Mouse (Mus musculus) Muller cell, postnatal 12 days (primary cell): ENCODE results near the gene Aoah.

ENCODE experiments used
- DNase-seq: peaks from one replicate; pipeline ENCODE4 v3.0.0-alpha.2; 2015; ENCODE audit errors: inconsistent ontology term

Gene Aoah

DNA sequence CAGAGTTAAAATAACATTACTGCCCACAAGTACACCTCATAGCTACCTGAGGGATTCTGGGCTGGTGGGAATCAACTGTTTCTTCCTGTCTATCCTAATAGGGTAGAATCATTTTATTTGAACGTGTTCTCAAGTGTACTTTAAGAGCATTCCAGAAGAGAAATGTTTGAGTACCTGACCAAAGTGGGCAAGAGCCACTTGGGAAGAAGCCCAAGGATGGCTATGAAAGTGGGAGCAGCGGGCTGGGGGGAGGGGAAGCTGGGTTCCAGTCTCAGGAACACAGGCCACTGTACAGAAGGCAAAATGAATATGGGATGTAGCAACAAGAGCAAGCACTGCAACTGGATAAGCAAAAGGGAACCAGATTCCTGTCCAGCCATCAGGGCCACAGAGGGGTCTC, 111.3 kb downstream of the Aoah start:
- DNase-seq, result no peak

DNA sequence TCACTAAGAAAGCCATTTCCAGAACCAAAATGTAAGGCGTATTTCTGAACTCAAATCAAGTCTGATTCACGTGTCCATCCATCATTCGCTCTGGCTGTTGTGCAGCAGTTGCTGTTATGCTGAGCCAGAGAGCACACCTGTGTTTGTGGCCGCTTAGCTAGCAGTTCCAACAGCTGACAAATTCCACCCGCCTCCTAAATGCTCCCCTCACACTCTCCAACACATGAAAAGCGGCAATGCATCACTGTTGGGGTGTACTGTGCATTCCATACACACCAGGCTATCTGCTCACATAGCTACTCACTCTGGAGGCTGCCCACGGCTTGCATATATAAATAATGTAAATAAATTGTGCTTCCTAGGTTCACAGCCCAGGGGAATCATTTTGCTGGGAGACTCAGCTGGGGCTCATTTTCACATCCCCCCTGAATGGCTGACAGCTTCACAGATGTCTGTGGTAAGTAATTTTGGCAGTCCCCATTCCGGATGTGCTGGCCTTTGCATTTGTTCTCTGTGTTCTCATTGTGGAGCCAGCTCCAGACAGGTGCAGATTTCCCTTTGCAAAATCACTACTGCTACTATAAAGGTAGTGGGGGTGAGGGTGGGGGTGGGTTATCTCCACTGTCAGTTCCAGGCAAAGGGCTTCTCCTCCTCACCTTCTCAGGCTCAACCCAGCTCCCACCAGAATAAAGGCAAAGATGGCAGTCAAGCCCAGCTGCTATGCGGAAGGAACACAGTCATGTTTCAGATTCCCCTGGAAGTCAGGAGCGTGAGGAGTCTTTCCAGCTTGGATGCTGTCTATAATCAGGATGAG, 123.0 kb downstream of the Aoah start:
- DNase-seq, result no peak

GRCm38 (mm10) chr13:20920401-20920800, 126.5 kb downstream of the Aoah start:
- no peak for DNase-seq

- DNase-seq, result no peak
Observed at GRCm38 (mm10) chr13:20936016-20936415, 142.1 kb downstream of the Aoah start.

DNA sequence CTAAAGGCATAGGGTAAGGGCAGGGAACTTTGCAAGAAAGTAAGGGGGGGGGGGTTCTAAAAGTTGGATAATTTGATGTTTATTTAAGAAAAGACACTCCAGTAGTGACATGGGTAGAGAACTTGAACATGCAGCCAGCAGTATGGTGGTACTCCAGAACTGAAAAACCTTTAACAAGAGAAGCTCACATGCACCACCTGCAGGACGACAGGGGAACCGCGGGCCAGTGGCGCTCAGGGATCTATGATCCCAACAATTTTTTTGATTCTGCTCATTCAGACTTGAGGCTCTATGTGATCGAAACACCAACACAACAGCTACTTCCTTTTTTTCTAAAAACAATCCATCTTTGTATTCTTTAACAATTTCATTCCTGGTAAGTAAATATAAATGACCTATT, 143.5 kb downstream of the Aoah start:
- peak; percentile 38 for DNase-seq

- DNase-seq, result no peak
Observed at GRCm38 (mm10) chr13:20939099-20939498, 145.2 kb downstream of the Aoah start.

GRCm38 (mm10) chr13:20940389-20940788, 146.5 kb downstream of the Aoah start:
- peak; percentile 6 for DNase-seq

- DNase-seq, result no peak
Observed at GRCm38 (mm10) chr13:20941707-20942106, 147.8 kb downstream of the Aoah start.

DNA sequence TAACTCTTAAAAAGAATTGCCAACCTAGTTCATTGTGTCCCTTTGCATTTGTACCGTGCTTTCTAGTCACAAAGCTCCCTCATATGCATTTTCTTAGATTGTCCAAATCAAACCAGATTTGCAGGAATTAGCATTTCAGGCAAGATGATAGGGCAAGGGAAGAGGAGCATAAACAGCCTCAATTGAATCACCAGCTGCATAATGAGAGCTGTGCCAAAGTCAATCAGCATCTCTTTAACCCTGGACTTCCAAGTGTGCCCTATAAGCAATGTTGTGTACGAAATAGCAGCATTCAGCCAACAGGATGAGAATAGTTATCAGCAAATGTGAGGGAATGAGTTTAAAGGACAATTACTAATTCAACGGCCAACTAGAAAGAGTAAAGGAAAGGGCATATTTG, 169.2 kb downstream of the Aoah start:
- no peak for DNase-seq

DNA sequence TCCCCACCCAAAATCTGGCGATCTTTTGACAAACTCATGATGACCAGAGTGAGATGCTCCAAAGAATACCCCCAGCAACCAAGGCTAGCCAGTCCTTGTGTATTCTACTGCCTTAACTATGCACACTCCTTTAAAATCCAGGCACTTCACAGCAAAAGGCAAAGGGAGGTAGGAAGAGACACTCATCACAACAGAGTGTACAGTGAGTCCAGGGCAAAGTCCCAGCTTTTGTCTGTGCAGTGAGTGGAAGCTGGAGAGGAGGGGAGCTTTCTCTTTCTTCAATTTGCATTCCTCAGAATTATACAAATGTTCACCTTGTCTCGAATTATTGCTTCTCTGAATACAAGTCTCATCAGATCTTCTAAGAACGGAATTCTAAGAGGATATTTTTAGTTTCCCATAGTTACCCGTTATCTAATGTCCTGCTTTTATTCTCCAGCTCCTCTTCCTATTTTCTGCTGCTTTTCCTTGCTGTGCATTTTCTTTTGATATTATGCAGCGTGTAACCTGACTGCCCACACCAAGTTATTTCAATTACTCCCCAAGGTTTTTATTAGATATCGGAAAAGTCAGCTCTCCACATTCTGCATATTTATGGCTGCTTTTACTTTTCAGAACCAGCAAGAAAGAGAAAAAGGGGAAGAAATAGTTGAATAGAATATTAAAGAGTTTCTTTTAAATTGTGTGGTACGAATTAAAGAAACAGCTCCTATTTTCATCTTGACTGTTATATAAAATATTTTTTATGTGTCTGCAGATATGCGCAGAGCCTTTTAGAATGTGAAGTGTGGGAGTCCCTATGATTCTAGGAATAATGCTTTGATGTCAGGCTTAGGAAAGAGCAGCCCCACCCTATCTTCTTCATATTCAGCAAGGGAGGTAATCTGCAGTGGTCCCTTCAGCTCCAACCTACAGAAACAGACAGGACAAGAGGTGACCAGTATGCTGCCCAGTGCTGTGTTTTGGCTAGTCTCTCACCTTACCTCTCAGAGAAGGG, 187.6 kb downstream of the Aoah start:
- DNase-seq, result no peak

GRCm38 (mm10) chr13:20985510-20985909, 191.6 kb downstream of the Aoah start:
- DNase-seq, result no peak

GRCm38 (mm10) chr13:20985961-20986360, 192.0 kb downstream of the Aoah start:
- no peak for DNase-seq

DNA sequence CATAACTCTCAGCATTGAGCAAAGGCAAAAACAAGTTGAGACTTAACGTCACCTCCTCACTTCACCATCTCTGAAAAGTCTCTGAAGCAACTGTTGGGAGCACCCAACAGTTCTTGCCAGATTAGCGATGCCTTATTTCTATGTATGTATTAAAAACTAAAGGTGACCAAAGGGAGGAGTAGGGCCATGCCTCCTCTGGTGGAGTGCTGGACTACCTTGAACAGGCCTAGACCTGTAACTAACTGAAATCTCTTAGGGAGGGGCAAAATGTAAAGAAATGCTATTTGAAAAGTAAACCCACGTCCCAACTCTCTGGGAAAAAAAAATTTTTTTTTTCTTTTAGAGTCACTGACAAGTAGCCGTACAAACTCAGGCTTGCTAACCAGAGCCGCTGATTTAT, 211.3 kb downstream of the Aoah start:
- DNase-seq, result no peak

GRCm38 (mm10) chr13:21005642-21006320, 211.9 kb downstream of the Aoah start:
- no peak for DNase-seq

- no peak for DNase-seq
Observed at GRCm38 (mm10) chr13:21006321-21006653, 212.4 kb downstream of the Aoah start.

GRCm38 (mm10) chr13:21013659-21014058, 219.7 kb downstream of the Aoah start:
- DNase-seq, result no peak

GRCm38 (mm10) chr13:21024831-21025230, 230.9 kb downstream of the Aoah start:
- no peak for DNase-seq

DNA sequence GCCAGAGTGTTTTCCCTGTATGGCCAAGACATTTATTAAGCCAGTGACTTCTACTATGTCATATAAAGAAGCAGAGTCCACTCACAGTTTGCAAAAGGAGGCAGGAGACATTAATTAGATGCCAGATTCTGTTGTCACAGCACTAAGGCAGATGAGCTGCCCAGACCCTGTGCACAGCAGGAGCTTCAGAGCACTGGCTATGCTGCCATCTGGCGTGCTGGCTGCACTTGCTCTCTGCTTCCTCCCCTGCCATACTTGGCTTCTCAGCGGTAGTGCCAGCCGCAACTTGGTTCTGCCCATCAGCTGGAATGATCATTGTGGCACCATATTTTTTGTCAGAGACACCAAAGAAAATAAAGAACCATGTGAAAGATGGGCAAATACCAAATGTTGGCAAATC, 239.3 kb downstream of the Aoah start:
- DNase-seq, result peak; percentile 2

DNA sequence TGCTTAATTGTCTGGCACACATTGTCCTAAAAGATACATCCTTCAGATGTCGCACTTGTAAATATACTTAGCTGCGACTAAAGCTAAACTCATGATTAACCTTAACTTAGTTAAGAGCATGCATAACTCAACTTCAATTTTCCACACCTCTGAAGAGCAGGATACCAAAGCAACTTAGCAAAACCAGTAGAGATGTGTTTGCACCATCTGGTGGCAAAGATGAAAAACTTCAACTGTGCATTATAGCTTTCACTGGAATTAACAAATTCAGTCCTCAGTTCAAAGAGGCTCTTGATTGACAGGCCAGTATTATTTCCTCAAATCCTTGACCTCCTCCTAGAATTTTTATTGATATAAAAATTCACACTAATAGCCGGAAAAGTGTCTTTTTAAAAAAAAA, 241.1 kb downstream of the Aoah start:
- DNase-seq, result peak; percentile 7

DNA sequence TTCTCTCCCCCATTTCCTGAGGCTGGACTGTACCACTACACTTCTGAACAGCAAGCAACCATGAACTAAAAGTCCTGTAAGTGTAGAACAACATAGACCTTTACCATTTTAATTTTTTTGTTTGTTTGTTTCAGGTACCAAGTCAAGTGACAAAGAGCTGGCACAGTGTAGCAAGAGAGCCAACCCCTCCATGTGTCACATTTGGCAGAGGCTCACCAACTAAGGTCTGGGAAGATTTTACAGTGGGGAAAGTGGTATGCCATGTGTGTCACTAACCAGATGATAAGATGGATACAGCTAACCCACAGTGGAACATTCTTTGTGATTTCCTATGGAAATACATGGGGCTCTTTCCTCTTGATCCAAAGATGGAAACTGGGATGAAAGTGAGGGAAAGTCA, 242.1 kb downstream of the Aoah start:
- no peak for DNase-seq

DNA sequence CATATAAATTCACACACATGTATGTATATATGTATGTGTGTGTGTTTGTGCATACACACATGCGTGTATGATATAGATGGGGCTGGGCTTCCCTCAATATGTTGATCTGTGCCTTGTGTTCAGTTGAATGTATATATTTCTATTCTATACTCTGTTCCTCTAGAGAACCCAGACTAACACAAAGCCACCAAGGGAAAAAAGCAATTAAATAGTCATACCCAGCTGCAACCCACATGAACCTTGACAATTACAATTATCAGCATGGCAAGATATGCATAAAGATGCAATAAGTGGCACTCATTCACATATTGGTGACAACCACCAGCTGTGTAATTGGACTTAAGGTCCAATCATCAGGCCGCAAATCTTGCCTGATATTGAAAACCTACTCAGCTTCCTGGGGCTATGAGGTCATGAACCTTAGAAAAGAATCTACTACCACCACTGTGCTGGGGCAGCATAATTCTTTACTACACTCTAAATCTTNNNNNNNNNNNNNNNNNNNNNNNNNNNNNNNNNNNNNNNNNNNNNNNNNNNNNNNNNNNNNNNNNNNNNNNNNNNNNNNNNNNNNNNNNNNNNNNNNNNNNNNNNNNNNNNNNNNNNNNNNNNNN, 246.8 kb downstream of the Aoah start:
- no peak for DNase-seq

- peak; percentile 9 for DNase-seq
Observed at GRCm38 (mm10) chr13:21050118-21050517, 256.2 kb downstream of the Aoah start.
